Mouse (Mus musculus) right cerebral cortex, postnatal 10 days (tissue): ENCODE results near the gene Psmb7.

Source experiments
- DNase-seq, 2 experiments: peaks; one replicate each; pipeline ENCODE4 v3.0.0; 2021; ENCODE audit warnings: low spot score in 2 of 2

Gene Psmb7

DNA sequence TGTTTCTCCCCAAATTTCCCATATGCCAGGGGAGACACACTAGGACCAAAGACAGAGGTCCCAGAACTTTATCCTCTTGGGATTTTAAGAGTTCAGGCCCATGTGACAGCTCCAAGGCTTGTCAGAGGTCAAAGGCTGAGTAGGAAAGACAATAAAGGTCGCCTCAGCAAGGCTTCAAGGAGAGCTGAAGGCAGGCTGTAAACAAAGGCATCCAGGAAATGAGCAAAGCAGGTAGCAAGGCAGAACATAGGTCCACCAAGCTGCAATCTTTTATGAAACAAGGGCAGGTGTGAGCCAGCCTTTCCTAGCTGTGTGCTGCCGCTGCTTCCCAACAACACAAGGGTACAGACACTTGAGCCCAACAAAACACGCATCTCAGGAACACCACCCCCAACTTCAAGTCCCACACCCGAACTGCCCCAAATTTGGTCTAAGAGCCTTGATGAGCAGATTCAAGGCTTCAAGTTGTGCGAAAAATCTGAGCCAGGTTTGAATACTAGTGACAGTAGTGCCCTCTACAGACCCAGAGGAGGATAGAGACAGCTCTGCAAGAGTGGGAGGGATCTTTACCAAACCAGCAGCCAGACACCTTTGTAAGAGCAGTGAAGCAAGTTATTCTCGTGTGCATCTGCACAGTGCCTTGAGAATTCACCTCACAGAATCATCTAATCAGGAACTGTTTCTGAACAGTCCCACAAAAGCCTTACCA is 52.0 kb downstream of the Psmb7 start:
- DNase-seq: peak; percentile 57 to 59

DNA sequence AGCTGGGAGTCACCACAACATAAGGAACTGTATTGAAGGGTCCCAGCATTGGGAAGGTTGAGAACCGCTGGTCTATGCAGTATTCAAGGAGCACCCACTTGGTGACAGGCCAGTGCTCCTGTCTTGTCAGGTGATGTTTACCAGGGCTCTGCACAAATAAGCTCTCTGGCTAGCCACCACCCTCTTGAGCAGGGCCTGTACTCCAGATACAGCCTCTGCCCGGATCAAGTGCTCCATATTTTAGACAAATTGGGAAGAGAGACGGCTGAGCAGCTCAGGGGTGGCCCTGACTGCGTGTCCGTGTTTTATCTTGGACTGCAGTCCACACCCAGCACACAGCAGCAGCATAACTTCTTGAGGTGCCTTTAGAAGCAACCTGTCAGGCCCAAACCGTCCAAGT is 57.2 kb downstream of the Psmb7 start:
- no peak for DNase-seq

DNA sequence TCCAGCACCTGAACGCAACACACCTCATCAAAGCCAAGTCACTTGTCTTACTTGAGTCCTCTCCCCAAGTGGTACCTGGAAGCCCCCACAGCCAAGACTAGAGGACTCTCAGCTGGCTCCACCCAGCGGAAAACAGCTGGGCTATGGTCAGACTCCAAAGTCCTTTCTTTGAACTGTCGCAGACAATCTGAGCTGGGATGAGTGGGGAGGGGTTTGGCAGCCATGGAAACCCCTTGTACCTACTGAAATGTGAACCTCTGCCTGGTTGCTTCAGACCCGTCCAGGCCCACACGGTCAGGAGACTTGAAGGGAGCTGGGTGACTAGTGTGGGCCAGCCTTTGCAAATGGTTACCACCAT is 58.5 kb downstream of the Psmb7 start:
- peak in 1 of 2 experiments; percentile 18 for DNase-seq

DNA sequence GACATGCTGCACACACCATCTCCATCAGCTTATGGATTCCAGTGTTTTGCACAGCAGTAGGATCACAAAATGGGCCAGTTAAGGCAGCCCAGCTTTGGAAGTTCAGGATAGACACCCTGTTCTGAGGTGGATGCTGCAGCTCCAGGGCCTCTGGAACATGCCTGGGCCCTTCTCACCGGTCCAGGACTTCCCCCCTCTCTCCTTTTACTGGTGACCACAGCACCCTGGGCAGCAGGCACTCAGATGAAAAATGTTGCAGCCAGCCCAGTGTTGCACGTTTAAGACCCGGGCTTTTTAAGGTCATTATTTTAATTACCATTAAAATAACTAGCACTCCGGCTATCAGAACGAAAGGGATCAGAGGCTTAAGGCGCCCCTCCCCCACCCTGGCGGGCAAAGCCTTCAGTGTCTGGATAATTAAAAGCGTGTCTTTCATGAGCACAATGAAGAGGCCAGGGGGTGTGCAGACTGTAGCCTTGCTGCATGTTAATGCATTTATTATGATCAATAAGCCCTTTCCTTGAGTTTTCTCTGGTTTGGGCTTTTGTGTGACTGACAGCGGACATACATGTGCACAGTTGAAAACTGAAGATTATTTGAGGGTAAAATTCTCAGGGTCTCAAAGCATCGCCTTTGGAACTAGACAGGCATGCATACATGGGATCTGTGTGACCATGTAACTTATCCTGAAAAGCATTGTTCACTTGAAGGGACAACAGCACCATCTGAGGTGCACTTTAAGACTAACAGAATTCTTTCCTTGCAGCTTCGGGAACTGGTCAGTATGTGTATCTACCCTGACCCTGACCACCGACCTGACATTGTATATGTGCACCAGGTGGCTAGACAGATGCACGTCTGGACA is 59.1 kb downstream of the Psmb7 start:
- peak; percentile 51 to 52 for DNase-seq

DNA sequence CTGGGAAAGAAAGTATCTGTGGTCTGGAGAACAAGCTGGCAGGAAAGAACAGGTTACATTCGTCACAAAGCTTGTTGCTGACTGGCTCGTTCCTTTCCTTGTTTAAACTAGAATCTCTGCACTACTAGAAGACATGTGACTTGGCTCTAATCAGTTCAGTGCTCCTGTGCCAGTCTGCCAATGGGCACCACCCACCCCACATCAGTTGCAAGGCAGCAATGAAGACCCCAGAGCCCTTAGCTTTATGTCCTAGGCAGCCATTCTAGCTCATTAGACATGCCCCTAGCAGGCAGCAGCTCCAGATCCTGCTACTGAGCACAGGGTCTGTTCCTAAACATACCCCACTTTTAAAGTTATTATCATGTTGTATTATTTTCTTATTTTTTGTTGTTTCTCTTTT is 59.9 kb downstream of the Psmb7 start:
- DNase-seq: no peak

DNA sequence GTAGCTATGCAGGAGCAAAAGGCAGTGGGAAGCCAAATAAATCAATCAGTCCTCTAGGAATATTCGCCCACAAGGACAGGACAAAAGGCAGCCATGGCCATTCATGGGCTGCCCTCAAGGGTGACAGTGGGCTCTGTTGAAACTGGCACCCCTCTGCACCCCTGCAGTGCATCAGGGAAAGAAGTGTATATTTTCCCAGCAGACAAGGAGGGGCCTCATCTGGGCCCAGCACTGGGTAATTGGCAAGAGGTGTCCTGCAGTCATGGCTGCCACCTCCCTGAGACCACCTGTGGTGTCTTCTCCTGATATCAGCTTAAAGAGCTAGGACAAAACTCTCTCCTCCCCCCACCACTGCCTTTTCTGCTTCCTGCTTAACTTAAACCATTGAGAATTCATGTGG is 64.4 kb downstream of the Psmb7 start:
- DNase-seq: no peak

DNA sequence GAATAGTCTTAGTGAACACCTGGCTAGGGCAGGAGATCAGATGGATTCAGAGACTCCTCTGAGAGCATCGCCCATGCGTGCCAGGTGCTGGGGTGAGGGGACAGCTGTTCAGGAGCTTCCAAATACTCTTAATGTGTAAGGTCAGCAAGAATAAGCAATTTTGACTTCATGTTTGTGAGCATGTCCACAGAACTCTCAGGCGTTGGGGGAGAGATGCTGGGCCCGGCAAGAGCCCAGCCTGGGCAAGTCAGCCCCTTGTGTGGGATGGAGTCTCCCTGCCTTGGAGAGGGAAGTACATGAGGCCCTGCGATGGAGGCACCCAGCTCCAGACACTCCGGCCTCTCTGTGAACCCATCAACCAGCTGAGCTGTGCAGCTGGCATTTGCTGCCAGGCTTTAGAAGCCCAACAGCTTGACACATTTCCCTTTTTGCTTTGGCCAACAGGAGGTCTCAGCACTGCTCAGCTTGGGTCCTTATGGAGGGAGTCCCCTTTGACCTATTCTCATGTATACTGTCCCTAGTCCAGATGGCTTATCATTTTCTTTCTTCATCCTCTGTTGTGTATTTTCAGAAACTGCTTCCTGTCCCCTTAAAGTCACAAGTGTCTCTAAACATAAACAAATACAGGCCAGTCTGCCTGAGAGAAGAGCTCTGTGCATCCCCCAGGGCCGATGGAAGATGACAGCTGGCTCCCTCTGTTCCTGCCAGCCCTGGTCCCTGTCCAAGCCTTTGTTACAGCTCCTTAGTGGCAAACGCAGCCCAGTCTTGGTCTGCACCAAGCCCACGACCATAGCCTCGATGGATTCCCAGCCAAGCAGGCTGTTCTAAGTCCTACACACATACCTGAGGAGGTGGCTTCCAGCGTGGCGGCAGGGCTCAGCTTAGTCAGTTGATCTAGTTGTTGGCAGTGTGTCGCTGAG is 65.0 kb downstream of the Psmb7 start:
- peak; percentile 53 to 55 for DNase-seq

DNA sequence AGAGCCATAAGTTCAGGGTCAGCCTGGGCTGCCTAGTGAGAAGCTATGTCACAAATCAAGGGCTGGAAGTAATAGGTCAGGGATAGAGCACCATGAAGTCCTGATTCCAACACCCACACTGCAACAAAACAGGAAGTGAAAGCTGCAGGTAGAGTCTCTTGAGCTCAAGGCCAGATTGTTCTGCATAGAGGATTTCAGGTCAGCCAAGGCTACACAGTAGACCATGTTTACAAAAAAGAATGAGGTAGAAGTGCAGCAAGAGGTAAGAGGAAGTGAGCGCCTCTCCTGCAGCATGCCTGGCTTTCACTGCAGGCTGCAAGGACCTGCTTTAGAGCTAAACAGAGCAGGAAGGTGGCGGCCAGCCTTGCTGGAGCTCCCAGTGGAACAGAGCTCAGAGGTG is 69.2 kb downstream of the Psmb7 start:
- no peak for DNase-seq

DNA sequence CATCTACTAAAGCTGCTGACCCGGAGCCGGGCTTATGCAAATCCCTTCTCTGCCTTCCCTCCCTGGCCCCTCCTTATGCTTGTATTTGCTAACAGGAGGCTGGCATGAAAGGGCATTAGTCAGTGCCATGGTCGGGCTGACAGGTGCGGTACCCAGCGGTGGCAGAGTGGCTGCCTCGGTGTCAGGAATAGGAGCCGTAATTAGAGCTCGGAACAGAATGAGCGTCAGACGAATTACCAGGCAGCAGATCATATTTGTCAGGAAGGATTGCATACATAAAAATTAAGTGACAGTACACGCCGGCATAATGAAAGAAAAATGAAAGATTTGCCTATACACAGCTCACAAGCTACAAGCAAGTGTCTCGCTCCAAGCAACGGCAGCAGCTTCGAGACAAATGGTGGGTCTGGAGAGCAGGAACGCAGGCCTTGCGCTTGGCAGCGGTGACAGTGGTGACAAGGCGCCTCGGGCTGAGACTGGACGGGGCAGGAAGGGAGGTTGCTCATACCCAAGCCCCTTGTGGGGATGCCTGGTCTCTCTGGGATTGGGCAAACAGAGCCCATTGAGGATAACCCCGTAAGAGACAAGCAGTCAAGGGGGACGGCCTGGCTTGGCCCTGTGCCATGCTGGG is 71.8 kb downstream of the Psmb7 start:
- no peak for DNase-seq

DNA sequence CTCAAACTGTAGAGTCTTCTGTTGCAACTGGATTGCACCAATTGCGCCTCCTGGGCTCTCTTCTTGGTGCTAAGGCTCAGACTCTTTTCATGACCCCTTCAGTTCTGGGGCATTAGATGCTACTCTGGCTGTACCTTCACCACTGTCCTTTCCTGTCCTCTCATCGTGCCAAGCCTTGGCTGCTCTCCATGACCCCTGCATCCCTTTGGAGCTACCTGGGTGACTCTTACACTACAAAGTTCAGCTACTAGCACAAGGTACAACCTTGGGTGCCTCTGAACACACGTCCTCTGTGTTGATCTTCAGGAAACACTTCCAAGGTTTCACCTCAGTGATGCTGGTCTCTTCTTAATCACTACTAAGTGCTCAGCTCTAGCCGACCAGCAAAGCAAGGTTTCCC is 81.3 kb downstream of the Psmb7 start:
- DNase-seq: no peak

DNA sequence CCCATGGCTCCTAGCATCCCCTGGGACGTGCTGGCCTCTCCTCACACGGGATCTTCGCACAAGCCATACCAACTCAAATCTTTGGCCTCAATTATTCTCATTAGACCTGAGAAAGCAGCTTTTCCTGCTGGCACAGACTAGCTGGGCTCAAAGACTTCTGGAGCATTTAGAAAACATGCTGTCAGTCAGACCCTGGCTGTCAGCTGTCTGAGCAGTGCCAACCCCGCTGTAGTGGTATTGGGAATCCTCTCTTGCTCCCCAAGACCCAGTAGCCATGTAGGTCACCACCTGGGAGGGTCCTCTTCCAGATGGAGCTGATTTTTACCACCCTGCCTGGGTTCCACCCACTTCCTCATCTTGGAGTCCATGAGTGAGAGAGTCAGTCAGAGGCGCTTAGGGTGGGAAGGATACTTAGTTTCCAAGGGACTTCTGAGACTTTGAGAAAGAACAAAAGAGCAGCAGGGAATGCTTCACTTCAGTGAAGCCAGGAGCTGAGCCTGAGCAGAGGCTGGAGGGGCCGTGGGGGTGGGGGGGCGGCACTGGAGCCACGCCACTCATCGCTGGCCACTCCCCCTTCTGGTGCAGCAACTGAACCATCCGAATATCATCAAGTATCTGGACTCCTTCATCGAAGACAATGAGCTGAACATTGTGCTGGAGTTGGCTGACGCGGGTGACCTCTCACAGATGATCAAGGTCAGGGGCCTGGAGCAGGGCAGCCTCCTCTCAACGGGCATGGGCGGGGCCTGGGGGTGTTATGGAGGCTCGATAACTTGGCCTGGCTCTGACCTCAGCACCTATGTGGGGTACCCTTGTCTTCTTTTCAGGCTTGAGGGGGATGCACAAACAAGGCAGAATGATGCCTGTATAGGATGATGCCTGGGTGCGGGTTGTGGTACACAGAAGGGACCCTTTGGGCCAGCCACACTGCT is 83.3 kb downstream of the Psmb7 start:
- DNase-seq: no peak

DNA sequence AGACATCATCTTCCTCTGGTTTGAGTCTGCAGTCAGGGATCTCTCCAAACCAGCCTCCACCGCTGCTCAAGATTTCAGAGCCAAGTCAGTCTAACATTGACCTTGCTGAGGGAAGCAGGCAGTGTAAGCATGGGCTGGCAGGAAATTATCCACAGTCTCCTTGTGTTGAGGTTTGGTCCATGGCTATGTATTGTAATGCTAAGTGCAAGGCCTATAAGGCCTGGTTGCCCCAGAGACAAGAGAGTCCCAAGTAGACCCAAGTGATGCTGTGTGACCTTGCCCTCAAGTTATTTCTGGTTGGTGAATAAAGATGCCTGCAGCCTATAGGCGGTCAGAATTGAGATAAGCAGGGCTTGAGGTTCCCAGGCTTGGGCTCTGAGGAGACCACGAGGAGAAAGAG is 87.2 kb downstream of the Psmb7 start:
- no peak for DNase-seq

DNA sequence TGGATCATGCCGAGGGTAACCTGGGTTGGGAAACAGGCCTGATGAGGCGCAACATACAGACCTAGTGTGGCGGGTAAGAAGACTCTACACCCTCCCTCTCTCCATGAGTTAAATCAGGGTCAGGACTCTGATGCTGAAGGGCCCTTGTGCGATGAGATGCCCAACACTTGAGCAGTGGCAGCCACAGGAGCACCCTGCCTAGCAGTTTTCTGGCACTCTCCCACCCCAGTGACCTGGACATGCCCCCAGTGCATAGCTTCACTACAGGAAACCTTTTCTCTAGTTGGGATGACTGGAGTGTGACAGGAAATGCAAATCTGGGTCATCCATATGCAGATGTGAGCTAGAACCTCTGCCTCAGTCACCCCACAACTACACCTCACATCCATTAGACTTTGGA is 88.2 kb downstream of the Psmb7 start:
- no peak for DNase-seq

DNA sequence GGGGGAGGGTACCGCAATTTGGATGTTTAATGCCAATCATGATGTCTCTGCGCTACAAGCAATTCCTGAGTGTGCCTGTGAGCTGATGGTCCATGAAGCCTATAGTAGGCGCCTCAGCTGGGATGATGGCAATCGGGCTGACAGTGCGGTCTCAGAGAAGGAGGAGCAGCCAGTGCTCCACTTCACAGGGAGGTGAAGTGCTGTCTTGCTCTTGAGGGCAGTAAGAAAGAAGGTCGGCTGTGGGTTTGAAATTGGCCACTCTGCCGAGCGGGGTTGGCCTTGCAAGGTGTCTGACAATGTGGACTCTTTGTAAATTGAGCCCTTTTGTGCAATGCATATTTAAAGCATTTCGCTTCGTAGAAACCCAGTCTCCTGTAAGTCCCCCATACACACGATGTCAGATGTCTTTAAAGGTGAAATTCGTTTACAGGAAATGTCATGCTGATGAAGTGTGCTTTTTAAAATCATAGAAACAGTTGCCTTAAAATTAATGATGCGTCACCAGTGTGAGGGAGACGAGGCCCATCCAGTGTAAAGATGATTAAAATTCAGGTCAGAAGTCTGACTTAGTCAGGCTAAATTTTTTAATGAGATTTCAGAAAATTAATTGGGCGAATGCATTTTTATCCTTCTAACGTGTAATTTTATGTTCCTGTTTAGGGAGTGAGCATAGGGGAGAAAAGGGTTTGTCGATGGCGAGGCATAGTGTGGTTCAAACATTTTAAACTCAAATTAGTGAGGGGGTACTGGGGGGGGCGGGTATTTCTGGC is 89.5 kb downstream of the Psmb7 start:
- no peak for DNase-seq

DNA sequence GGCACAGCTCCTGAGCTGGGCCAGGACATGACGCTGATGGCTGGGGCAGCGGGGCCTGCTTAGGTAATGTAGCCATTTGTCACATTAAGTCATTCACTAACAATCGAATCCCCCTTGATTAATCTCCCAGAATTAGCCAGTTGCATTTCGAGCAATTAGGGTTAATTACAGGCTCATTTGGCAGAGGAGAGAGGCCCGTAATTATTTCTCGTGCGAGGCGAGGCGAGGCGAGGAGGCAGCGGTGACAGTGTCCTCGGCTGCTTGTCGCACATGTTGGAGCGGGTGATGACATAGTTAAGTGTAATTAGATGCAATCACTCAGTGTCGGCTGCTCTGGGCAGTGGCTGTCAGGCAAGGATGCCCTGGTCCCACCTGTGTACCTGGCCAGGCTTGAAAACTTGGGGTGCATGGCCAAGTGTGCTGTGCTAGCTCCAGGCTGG is 91.9 kb downstream of the Psmb7 start:
- no peak for DNase-seq

DNA sequence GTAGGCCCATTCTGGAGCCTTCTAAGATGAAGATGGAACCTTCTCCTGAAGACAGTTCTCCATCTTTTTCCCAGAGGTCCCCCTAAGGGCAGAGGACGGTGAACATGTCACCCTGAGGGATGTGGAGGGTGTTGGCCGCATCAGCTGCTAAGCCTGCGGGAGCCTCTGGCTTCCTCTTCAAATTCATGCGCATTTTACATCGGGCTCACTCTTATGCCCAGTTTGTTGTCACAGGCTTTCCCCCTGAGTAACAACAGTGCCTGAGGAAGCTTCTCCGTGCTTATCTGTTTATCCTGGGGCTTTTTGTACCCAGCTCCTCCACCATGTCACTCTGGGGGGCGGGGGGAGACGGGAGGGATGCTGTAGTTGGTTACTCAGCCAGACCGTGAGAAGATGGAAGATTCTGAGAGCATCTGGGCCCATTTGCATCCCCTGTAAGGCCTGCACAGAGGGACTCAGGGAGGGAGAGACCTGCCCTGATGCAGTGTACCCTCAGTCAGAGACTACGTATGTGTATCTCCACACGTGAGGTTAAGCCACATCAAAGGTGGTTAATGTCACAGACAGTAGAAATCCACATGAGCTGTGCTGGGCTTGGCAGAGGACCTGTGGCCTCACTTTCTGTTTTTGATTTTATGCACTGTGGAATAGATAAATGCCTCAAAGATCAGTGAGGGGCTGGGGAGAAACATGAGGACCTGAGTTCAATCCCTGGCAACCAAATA is 95.9 kb downstream of the Psmb7 start:
- no peak for DNase-seq

DNA sequence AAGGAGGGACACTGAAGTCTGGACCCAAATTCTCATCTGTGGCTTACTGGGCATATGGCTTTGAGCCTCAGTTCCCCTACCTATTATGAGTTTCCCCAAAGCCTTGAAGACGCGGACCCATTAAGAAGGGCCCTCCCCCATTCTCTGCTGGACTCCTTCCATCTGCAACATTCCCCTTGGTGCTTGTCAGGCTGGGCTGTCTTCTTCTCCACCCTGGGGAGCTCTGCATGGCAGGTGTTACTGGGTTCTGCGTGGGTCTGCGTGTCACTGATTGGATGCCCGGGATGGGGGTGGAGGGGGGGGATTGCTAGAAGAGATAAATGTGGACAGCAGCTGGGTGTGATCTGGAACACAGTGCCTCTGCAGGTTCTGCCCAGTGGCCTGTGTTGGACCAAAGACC is 97.1 kb downstream of the Psmb7 start:
- no peak for DNase-seq

DNA sequence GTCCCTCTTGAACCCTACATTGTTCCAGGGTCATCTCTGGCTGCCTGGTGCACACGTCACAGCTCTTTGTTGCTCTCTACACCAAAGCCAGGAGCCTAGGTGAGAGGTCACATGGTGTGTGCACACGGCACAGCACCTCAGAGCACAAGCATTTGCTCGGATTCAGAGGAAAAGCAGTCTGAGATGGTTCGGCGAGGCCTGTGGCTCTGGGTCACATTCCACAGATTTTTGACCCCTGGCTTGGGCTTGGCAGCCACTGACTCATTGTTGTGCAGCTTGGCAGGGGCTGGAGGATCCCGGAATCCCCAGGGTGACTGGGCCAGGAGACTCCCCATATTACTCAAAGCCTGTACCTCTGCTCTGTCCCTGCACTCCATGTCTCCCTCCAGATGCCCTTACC is 97.7 kb downstream of the Psmb7 start:
- DNase-seq: no peak

DNA sequence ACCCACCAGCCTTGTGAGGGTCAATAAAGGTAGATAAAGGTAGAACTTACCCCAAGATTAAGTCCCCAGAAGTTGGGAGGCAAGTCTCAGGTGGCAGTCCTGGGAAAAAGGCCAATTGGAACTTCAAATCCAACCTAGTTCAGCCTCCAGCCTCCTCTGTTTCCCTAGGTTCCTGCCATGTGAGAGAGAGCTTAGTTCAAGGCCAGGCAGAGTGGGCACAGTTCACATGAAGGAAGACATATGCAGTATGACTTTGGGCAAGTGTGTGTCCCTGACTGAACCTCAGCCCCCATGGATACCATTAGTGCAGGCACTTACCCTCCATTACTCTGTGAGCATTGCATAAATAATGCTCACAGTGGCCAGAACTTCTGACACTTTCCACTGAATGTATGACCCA is 98.2 kb downstream of the Psmb7 start:
- DNase-seq: no peak
